Mouse (Mus musculus) splenic B cell, adult 2 months (primary cell): ENCODE data around the gene Rcor2.

Source experiments
- DNase-seq: peaks from one replicate; pipeline ENCODE4 v3.0.0-alpha.2; 2011; ENCODE audit warnings: low read depth, low spot score
- H3K27me3 ChIP-seq: 2 replicates; pipeline ENCODE4 v1.6.1; 2012; ENCODE audit warnings: mild to moderate bottlenecking, low read length, moderate library complexity, mixed read lengths; ENCODE audit not compliant: control insufficient read depth, poor library complexity, insufficient read depth, severe bottlenecking
- H3K36me3 ChIP-seq: 2 replicates; pipeline ENCODE4 v1.6.1; 2012; ENCODE audit warnings: mild to moderate bottlenecking, low read length, moderate library complexity, mixed read lengths; ENCODE audit not compliant: control insufficient read depth, poor library complexity, insufficient read depth, severe bottlenecking

Gene Rcor2

GRCm38 (mm10) chr19:7310704-7311103 lies 43.6 kb downstream of the Rcor2 start:
- H3K27me3 ChIP-seq = no peaks in the 10 kb centered on the region
- H3K36me3 ChIP-seq = 0 out of 2 replicates have a peak, but pooled peaks cover 2% of the 10 kb centered on the region
- DNase-seq = no peak

- DNase-seq = no peak
- 0 out of 2 replicates have a peak, but pooled peaks cover 2% of the 10 kb centered on the region for H3K36me3 ChIP-seq
- H3K27me3 ChIP-seq = no peaks in the 10 kb centered on the region
Observed at GRCm38 (mm10) chr19:7311306-7311705, 44.2 kb downstream of the Rcor2 start.

GRCm38 (mm10) chr19:7313660-7314059 lies 46.5 kb downstream of the Rcor2 start:
- H3K36me3 ChIP-seq = 0 out of 2 replicates have a peak, but pooled peaks cover 2% of the 10 kb centered on the region
- no peaks in the 10 kb centered on the region for H3K27me3 ChIP-seq
- no peak for DNase-seq

- DNase-seq = no peak
- Histone ChIP-seq H3K27me3 (no peaks in the 10 kb centered on the region), H3K36me3 (0 out of 2 replicates have a peak, but pooled peaks cover 2% of the 10 kb centered on the region)
Observed at GRCm38 (mm10) chr19:7314976-7315586, 48.0 kb downstream of the Rcor2 start.

DNA sequence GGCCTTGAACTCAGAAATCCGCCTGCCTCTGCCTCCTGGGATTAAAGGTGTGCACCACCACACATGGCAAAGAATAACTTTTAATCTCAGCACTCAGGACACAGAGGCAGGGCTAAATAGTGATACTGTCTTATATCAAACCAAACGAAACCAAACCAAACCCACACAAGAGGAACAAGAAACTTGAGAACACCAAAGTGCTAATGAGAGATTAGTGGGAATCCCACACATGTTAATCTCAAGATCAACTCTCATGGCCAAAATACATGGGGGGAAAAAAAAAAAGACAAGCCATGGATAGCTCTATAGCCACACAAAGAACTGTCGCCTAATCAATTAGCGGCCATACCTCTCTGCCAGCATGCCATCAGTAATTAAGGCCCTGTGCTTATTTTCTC lies 48.5 kb downstream of the Rcor2 start:
- H3K36me3 ChIP-seq = 0 out of 2 replicates have a peak, but pooled peaks cover 2% of the 10 kb centered on the region
- DNase-seq = peak; percentile 29
- no peaks in the 10 kb centered on the region for H3K27me3 ChIP-seq

GRCm38 (mm10) chr19:7316822-7317221 lies 49.7 kb downstream of the Rcor2 start:
- Histone ChIP-seq H3K36me3 (0 out of 2 replicates have a peak, but pooled peaks cover 2% of the 10 kb centered on the region), H3K27me3 (no peaks in the 10 kb centered on the region)
- no peak for DNase-seq

GRCm38 (mm10) chr19:7317716-7318115 lies 50.6 kb downstream of the Rcor2 start:
- Histone ChIP-seq H3K27me3 (no peaks in the 10 kb centered on the region), H3K36me3 (0 out of 2 replicates have a peak, but pooled peaks cover 2% of the 10 kb centered on the region)
- DNase-seq = no peak

GRCm38 (mm10) chr19:7320181-7320580 lies 53.1 kb downstream of the Rcor2 start:
- H3K27me3 ChIP-seq = no peaks in the 10 kb centered on the region
- DNase-seq = no peak
- H3K36me3 ChIP-seq = no peaks in the 10 kb centered on the region

DNA sequence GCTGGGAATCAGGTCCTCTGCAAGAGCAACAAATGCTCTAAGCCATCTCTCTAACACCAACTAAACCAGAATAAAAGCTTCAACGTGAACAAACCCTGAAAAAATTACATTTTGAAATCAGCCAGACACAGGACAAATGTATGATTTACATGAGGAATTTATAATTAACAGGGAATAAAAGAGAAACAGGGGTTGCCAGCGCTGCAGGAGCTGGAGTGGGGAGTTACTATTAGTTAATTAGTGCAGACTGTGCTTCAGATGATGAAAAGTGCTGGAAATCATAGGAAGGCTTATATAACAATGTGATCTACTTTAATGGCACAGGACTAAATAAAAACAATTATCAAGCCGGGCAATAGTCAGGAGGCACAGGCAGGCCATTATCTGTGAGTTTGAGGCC lies 54.3 kb downstream of the Rcor2 start:
- H3K27me3 ChIP-seq = no peaks in the 10 kb centered on the region
- no peak for DNase-seq
- H3K36me3 ChIP-seq = no peaks in the 10 kb centered on the region
